Mouse (Mus musculus) testis, adult 2 months (tissue): ENCODE results near the gene Cds1. TPM values are rescaled to one million over a fixed set of nuclear protein-coding genes. Genes with fewer than 3 reads are reported as not detected.

Source experiments
- H3K27ac ChIP-seq: fragments of 200-500 bp; 2 replicates; pipeline ENCODE4 v1.5.1; 2012; ENCODE audit warnings: low read depth, low read length; ENCODE audit not compliant: control insufficient read depth, insufficient read depth
- H3K27me3 ChIP-seq: fragments of 200-500 bp; 2 replicates; pipeline ENCODE4 v1.6.1; 2012; ENCODE audit warnings: mild to moderate bottlenecking, low read length, moderate library complexity; ENCODE audit not compliant: control insufficient read depth, insufficient read depth
- H3K36me3 ChIP-seq: fragments of 200-500 bp; 2 replicates; pipeline ENCODE4 v1.6.1; 2012; ENCODE audit warnings: mild to moderate bottlenecking, low read length; ENCODE audit not compliant: control insufficient read depth, insufficient read depth
- H3K4me1 ChIP-seq: fragments of 200-500 bp; 2 replicates; pipeline ENCODE4 v1.6.1; 2012; ENCODE audit warnings: low read length; ENCODE audit not compliant: control insufficient read depth, insufficient read depth
- H3K4me3 ChIP-seq: fragments of 200-500 bp; 2 replicates; pipeline ENCODE4 v1.5.1; 2012; ENCODE audit warnings: low read depth, mild to moderate bottlenecking, low read length, moderate library complexity, mixed read lengths; ENCODE audit not compliant: control insufficient read depth
- CTCF ChIP-seq: fragments of 200-500 bp; IDR thresholded peaks from 2 replicates; pipeline ENCODE4 v1.5.1; 2012; ENCODE audit warnings: low read depth, mild to moderate bottlenecking, inconsistent platforms, low read length, moderate library complexity; ENCODE audit not compliant: control insufficient read depth, insufficient read depth, insufficient replicate concordance
- POLR2A ChIP-seq: fragments of 200-500 bp; IDR thresholded peaks from 2 replicates; pipeline ENCODE4 v1.6.1; 2012; ENCODE audit warnings: low read depth, mild to moderate bottlenecking, inconsistent platforms, low read length, moderate library complexity; ENCODE audit not compliant: control insufficient read depth
- polyA plus RNA-seq: library from polyadenylated mRNA; depleted of rRNA; stranded (reverse); fragments of >200 nt; gene quantifications from 2 replicates; pipeline ENCODE4 v1.2.3, GENCODE M21; 2012; rRNA removed

Gene Cds1
- polyA plus RNA-seq, result 195 and 201 TPM in 2 replicates

GRCm38 (mm10) chr5:101764554-101765347, at the start of gene Cds1:
Gene Cds1 (plus strand): TSS chr5:101765130.
- peak within 1 kb of the TSS; percentile 84 for H3K27ac ChIP-seq
- no peaks in the 10 kb centered on the region for H3K27me3 ChIP-seq
- H3K4me3 ChIP-seq, result peak within 1 kb of the TSS; percentile 85
- H3K36me3 ChIP-seq, result no peaks in the 10 kb centered on the region; the same call in 1 of the 2 replicates
- TF ChIP-seq CTCF, result no peak
- no peak; the same call in 1 of the 2 replicates for TF ChIP-seq POLR2A
- H3K4me1 ChIP-seq, result peaks cover 11% of the 10 kb centered on the region

- Histone ChIP-seq H3K4me3 (no peak overlapping the region), H3K4me1 (peaks cover 2% of the 10 kb centered on the region; the same call in 1 of the 2 replicates), H3K27ac (no peak overlapping the region), H3K27me3 (no peaks in the 10 kb centered on the region), H3K36me3 (no peaks in the 10 kb centered on the region)
- no peak for TF ChIP-seq CTCF
- no peak for TF ChIP-seq POLR2A
These were observed 40.7 kb upstream of the Cds1 start for GRCm38 (mm10) chr5:101724216-101724615.

- TF ChIP-seq CTCF (no peak), POLR2A (no peak)
- Histone ChIP-seq H3K4me3 (no peak overlapping the region), H3K4me1 (peaks cover 2% of the 10 kb centered on the region; the same call in 1 of the 2 replicates), H3K27me3 (no peaks in the 10 kb centered on the region), H3K27ac (no peak overlapping the region), H3K36me3 (no peaks in the 10 kb centered on the region)
These were observed 40.2 kb upstream of the Cds1 start for GRCm38 (mm10) chr5:101724756-101725155.

GRCm38 (mm10) chr5:101725703-101726102, 39.2 kb upstream of the Cds1 start:
- Histone ChIP-seq H3K4me1 (peaks cover 2% of the 10 kb centered on the region; the same call in 1 of the 2 replicates), H3K36me3 (no peaks in the 10 kb centered on the region), H3K27ac (no peak overlapping the region), H3K27me3 (no peaks in the 10 kb centered on the region), H3K4me3 (no peak overlapping the region)
- TF ChIP-seq POLR2A, result no peak
- TF ChIP-seq CTCF, result no peak

- Histone ChIP-seq H3K27me3 (no peaks in the 10 kb centered on the region), H3K27ac (no peak overlapping the region), H3K36me3 (no peaks in the 10 kb centered on the region), H3K4me3 (no peak overlapping the region), H3K4me1 (peaks cover 2% of the 10 kb centered on the region; the same call in 1 of the 2 replicates)
- TF ChIP-seq POLR2A, result no peak
- TF ChIP-seq CTCF, result no peak
These were observed 38.6 kb upstream of the Cds1 start for GRCm38 (mm10) chr5:101726371-101726770.

- Histone ChIP-seq H3K4me3 (no peak overlapping the region), H3K27ac (no peak overlapping the region), H3K27me3 (no peaks in the 10 kb centered on the region), H3K4me1 (peaks cover 2% of the 10 kb centered on the region; the same call in 1 of the 2 replicates), H3K36me3 (no peaks in the 10 kb centered on the region)
- TF ChIP-seq POLR2A (no peak), CTCF (no peak)
These were observed 36.5 kb upstream of the Cds1 start for GRCm38 (mm10) chr5:101728304-101728905.

GRCm38 (mm10) chr5:101737341-101737740, 27.6 kb upstream of the Cds1 start:
- no peak overlapping the region for H3K4me3 ChIP-seq
- no peaks in the 10 kb centered on the region for H3K36me3 ChIP-seq
- TF ChIP-seq CTCF (no peak), POLR2A (no peak)
- H3K27me3 ChIP-seq, result no peaks in the 10 kb centered on the region
- no peaks in the 10 kb centered on the region for H3K4me1 ChIP-seq
- H3K27ac ChIP-seq, result no peak overlapping the region
